Mouse (Mus musculus) activated CD4-positive, CD25-positive, alpha-beta regulatory T cell, adult 4 months (primary cell): ENCODE results near the gene Grin2d. TPM values are rescaled to one million over a fixed set of nuclear protein-coding genes. Genes with fewer than 3 reads are reported as not detected.
"Not testable (repeated sequence)": the region's sequence is repeated elsewhere in the genome, so short reads cannot be mapped to it uniquely, and the experiment has no call there.

Experiments used
- ATAC-seq: one replicate; pipeline ENCODE4 v1.8.0; 2017
- polyA plus RNA-seq, 2 experiments: library from polyadenylated mRNA; unstranded; fragments of 100-300 nt; shearing (Covaris generic); gene quantifications; one replicate each; pipeline ENCODE4 v1.2.1; 2017

Gene Grin2d
- polyA plus RNA-seq, result not detected

DNA sequence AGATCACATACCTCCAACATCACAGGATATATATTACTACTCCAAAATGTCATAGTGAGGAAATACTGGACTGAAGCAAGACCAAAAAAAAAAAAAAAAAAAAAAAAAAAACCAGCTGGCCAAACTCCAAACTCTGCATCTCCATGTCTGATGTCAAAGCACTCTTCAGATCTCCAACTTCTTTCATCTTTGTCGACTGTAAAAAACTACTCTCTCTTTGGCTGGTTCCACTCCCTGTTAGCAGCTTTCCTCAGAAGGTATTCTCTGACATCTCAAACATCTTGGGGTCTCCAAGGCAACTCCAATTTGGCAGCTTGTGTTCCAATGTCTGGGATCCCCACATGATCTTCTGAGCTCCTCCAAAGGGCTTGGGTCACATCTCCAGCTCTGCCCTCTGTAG lies at the start of gene Grin2d:
TSS of gene Grin2d (minus strand) at position 101 of the 400 bp plus-strand sequence.
- not testable (repeated sequence) for ATAC-seq

DNA sequence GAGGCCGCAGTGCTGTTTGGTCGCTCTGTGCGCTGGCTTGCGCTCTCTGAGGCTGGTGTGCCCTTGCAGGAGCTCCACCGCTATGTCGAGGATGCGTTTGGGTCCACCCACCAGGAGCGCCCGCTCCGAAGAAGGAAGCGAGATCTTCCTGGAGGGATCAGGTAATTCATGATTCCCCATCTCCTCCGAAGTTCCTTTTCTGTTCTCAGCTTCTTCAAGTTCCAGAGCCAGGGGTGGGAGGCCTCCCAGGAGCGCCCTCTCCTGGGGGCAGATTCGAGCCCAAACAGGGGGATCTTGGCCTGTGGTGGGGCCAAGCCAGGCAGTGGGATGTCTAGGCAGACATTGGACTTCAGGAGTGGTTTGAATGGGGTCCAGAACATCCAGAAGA lies 46.2 kb upstream of the Grin2d start:
- no peak for ATAC-seq

DNA sequence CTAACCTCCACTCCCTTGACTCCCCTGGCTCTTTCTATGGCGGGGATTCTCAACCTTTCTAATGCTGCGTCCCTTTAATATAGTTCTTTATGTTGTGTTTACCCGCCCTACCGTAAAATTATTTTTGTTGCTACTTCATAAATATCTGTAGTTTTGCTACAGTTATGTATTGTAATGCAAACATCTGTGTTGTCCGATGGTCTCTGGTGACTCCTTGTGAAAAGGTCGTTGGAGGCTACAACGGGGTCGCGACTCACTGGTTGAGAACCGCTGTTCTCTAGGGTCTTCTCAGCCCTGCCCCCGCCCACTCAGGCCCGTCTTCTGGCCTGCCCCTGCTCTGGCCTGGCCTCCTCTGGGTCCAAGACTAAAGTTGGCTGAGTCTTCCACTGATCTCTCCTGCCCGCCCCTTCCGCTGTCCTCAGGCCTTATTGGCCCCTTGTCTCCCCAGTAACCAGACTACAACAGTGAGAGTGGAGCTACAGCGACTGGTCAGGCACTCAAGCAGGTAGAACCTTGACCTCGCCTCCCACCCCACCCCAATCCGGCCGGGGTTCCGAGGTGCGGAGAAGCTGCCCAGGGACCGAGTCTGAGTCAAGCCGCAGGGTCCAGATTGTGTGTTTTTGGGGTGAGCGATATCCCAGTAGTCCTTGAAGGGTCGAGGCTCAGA lies 45.7 kb upstream of the Grin2d start, which contains the start of gene Ccdc114:
TSS of gene Ccdc114 (plus strand) at position 311 of the 667 bp plus-strand sequence.
- ATAC-seq, result no peak

DNA sequence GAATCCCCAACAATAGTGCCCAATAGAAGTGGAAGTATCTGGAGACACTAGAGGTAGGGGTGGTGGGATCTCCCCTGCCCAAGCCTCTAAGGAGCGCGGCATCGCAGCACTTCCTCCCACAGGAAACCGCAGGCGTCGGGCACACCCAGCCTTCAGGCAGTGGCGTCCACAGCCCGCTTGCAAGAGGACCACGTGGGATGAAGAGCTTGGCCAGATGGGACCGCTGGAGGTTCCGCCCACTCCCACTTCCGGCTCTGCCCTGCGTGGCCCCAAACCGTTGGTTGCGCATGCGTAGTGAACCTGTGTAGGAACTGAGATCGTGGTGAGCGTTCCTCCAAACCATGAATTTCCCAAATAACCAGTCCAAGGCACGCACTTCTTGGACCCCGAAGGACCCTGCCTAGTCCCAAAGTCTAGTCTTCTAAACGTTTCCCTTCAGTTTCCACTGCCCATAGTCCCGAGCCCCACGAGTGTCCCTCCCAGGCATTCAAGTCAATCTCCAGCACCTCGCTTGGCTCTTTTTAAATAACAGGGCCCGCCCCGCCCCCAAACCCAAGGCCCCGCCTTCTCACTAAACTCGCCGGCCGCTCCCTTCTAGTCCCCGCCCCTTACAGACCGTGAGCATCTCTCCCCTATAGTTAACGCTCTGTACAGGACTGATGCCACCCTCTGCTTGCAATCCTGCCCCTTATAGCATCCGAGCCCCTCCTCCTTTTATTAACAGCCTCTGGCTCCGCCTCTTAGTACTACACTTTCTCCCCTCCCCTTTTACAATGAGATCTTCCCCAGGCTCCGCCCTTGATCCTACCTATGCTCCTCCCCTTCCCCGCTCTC lies 45.0 kb upstream of the Grin2d start:
- peak; percentile 82 for ATAC-seq

DNA sequence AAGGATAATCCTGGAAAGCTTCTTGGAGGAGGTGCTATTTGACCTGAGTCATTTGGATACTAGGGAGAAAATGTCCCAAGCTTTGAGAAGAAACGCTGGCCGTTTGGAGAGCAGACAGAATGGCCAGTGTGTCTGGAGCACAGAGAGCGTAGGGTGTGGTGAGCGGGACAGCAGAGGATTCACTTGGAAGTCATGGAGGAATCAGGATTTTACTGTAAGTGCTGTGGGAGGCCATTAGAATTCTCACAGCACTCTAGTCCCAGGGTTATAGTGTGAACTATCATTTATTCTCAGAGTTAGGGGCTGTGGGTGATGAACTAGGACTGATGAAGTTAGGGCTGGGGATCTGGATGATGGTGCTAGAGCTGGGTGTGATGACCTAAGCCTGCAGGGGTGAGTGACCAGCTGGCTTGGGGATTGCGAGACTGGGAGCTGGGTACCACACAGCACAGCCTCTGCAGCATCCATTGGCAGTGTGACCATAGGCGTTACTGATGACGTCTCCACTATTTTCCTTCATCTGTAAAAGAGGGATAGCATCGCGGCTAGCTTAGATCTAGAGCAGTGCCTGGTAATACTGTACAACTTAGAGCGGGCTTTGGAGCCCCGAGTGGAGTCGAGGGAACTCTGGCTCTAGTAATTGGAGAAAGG lies 43.9 kb upstream of the Grin2d start:
- ATAC-seq, result no peak

DNA sequence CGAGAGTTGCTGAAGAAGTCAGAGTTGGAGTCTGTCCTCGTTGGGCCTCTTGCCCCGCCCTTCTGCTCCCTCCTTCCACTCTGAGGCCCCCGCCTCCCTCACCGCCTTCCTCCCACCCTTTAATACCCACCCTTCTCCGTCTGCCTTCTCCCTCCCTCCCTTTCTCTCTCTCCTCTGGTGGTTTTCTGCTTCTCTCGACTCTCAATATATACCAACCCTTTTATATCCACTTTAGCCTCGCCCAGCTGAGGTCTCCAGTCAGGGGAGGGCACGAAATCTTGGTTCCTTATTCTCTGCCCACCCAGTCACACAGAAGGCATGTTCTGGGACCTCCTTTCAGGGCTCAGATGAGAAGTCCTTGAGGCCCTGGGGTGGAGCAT lies 43.1 kb upstream of the Grin2d start, which contains the start of gene Emp3:
TSS of gene Emp3 (minus strand) at position 163 of the 380 bp plus-strand sequence.
- peak; percentile 13 for ATAC-seq

DNA sequence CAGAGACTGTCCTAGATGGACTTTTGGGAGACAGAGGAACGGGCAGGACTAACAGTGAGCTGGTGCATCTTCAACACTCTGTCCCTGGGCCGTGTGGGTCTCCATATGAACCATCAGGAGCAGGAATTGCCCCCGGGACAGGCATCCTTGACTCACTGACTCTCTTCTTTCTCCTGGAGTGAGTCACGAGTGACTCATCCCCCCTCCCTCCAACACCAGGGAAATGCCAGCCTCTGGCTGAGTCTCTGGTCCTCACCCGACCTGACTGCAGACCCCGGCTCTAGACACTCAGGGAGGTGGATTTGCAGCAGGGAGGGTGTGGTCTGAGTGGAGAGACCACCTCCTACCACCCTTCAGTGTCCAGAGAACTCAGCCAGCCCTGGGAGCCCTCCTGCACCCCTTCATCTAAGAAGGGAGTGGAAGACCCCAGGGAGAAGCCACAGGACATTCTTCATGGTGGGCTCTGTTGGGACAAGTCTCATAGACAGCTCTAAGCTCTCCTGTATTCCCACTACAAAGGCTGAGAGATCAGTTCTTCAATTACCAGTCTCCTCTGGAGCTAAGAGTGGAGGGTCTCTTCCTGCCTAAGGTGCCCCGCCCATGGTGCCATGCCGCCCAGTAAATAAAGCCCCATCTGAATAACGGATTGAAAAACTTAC lies 42.5 kb upstream of the Grin2d start:
- no peak for ATAC-seq

DNA sequence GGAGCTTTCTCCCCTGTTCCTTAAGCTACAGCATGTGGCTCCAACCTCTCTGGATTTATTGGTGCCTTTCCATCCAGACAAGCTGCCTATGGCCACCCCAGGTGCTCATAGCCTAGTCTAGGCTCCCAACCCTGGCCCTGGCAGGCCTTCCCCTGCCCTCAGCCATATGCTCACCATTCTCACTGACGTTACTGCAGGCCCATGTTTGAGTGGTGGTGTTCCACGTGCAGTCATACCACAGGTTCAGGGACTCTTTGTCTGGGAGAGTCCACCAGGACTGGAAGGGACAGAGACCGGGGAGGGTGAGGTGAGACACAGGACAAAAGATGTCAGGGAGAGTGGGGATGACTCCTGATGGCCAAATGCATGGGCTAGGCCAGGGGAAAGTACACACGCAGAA lies 41.6 kb upstream of the Grin2d start:
- no peak for ATAC-seq

DNA sequence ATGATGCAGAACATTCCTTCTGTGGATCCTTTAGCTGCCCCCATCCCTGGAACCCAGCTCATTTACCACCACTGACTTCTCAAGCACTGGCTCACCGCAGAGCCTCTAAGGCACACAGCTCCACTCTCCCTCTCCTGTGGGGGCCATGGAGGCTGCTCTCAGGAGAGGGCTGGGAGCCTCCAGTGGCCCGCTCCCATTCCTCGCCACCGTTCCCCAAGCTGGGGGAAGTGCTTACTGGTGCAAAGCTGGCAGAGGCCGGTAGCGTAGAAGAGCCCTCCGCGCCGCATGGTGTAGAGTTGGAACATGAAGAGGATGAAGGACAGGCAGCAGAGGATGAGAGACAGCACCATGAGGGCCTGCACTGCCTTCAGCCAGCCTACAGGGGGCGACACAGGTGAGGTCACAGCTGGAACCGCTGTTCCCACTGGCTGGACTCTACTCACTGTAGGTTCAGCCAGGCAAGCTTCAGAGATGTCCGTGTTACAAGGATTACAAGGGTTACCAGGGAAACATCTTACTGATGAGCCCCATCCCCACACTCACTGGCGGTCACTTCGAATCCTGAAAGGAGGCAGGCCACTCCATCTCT lies 41.0 kb upstream of the Grin2d start:
- ATAC-seq, result no peak

DNA sequence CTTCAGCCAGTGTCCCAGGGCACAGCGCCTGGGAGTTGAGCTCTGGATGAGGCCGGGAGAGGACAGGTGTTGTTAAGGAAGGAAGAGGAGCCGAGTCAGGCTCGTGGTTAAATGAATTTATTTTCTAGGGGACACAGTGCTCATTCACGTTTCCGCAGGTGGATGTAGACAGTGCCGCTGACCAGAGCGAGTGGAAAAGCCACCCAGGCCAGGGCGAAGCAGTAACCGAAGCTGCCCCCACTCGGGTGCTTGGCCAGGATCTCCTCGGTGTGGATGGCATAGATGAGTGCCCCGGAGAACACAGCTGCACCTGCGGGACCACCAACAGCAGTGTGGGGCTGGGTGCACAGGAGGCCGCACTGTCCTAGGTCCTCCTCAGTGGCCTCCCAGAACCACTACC lies 39.7 kb upstream of the Grin2d start:
- ATAC-seq, result no peak

DNA sequence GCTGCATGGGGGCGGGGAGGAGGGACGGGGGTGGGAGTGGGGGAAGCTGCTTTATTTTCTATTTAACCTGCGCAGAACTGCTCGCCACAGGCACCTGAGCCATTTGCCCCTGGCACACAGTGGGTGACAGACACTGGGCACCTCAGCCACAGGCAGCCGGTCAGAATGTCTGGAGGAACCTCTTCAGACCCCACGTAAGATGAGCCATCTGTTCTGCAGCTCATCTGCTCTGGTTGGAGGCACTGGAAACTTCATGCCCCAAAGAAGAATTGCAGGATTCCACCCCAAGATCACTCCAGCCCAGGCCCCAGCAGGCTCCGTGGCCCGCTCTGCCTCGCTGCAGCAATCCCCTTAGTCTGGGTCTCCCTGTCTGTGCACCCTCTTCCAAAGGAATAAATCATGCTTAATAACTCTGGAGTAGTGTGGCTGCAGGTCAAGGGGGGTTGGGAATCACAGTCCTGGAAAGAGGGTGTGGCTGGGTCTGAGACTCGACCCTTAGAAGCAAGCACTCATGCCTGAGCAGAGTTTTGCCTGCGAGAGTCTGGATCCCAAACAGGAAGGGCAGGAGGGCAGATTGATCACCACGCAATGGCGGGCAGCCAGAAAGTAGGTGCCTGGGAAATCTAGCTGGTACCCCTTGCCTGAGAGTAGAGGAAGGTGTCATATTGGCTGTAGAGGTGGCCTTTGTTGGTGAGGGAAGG lies 39.0 kb upstream of the Grin2d start:
- ATAC-seq, result no peak

DNA sequence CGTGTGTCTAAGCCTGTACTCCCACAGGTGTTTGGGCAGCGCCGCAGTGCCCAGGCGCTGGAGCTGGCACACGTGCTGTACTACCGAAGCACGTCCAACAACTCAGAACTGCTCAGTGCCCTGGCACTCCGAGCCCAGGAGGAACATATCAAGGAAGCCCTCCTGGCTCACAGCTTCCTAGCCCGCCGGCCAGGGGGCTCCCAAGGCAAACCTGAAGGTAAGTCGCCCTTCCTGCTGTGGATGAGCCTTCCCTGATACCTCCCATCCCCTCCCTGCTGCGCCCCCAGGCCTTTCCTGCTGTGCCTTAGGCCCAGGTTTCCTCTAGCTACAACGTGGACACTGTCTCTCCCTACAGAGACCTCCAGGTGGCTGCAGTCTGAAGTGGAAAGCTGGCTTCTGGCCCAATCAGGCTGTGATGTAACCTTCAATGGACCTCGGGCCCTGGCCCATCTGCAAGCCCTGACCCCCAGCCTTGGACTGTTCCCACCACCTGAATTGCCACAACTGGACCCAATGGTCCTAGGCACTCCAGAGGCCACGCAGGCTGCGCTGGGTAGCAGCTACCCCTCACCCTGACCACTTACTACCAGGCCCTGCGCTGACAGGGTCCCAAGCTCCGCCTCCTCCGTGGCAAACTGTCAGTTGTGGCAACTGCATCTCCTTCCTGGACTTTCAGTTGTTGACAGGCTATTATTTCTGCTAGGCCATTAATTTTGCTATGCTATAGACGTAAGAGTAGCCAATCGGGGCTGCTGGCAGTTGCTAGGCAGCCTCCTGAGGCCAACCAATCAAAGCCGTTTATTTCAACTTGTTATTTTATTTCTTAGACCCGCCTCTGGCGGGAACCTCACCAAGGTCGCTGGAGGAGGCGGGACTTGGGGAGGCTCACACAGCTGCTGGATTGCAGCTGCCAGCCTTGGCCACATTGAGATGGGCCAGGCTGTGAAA lies 38.2 kb upstream of the Grin2d start:
- peak; percentile 87 for ATAC-seq

DNA sequence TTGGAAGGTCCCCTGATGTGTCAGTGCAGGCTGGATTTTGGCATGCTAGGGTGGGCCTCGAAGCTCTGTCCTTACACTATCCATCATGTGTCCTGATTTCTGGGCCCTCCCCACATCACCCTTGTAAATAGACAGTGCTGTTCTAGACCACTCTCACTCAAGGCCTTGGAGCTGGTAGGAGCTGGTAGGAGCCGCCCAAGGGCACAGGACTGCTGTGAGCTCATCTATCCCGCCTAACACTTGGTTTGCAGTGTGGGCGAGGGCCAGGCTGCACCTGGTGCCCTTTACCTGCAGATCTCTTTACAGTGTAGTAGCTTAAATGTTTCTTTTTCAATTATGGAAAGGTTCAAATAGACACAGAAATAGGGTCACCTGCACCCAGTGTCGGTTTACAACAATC lies 36.8 kb upstream of the Grin2d start:
- no peak for ATAC-seq

DNA sequence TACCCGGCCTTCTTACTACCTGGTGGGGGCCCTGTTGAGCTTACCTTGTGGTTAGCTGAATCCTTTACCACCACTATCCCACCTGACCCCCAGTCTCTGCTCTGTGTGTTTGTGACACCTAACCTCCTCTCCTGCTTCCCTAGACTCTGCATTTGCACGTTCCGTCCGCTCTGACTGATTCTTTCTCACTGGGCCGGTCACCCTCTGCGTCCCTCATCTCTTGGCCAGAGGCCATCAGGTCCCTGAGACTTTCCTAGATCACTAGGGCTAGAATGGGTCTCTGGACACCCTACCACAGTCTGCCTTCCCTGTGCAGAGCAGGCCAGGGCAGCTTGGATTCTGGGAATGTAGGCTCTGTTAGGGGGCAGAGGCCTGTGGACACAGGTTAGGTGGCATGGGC lies 35.9 kb upstream of the Grin2d start:
- ATAC-seq, result no peak

DNA sequence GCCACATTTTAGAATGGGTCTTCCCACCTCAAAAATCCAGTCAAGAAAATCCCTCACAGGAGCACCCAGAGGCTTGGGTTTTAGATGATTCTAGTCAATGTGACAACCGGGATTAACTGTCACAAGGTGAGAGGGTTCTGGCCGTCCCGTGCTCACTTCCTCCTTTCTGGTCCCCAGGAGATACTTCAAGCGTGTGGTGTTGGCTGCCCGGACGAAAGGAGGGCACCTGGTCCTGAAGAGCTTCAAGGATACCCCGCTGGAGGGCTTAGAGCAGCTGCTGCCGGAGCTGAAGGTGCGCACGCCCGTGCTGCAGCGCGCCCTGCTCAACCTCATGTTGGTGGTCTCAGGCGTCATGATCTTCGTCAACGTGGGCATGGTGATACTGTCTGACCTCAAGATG lies 31.0 kb upstream of the Grin2d start:
- ATAC-seq, result no peak

DNA sequence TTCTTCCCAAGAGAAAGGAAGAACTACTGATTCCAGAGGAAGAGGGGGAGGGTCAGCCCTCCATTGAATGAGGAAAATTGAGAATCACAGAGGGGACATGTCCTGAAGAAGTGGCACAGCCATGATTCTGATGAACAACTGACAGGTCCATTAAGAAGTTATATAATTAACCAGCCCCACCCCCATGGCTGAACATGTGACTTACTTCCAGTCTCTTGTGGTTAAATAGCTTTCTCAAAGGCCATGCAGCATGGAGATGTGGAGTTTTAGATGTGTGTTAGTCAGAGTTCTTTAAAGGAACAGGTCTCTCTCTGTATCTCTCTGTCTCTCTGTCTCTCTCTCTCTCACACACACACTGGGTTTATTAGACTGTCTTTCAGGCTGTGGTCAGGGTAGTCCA lies 30.2 kb upstream of the Grin2d start:
- no peak for ATAC-seq

DNA sequence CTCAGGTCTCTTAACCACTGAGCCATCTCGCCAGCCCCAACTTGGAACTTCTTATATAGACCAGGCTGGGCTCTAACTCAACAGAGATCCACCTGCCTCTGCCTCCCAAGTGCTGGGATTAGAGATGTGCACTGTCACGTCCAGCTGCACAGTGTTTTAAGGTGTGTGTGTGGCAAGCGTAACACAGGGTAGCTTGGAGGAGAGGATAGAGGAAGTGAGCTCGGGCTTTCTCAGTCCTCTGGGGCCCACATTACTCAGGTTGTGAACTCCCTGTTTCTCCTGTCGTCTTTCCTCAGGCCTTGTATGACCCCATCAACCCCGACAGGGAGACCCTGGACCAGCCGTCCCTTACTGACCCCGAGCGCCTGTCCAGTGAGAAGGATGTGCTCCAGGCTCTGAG lies 28.4 kb upstream of the Grin2d start:
- no peak for ATAC-seq

DNA sequence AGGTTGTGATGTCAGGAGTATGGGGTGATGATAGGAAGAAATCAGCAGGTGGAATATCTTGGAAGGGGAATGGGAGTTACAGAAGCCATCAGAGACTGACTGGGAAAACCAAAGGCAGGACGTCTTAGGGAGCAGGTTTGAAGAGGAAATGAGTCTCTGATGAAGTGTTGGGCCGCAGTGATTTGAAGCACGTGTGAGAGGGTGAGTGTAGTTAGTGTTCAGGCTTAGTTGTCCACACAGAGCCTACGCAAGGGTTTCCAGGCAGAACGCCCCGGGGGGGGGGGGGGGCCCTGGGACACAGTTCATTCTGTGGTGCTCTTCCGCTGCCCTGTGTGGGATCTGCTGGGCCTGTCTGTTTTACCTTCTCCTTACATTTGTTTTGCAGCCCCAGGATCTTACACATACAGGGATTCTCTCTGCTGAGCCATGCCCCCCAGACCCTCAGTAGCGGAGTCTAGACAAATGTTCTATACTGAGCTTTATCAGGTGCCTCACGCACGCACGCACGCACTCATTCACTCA lies 24.4 kb upstream of the Grin2d start:
- no peak for ATAC-seq

DNA sequence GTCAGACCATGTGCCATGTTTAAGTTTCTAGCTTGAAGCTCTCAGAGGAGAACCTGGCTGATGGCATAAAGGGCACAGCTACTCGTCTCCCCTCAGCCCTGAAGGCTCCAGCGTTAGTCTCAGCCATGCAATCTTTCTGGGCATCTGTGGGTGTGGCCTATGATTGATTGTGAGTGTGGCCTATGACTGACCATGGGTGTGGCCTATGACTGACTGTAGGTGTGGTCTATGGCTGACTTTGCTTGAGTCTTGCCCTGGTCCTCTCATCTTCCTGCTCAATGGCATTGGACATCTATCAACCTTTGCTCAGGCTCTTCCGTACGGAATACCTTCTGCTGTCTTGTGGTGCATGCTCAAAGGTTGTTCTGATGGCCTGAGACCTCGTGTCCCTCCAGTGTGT lies 23.4 kb upstream of the Grin2d start:
- ATAC-seq, result no peak

DNA sequence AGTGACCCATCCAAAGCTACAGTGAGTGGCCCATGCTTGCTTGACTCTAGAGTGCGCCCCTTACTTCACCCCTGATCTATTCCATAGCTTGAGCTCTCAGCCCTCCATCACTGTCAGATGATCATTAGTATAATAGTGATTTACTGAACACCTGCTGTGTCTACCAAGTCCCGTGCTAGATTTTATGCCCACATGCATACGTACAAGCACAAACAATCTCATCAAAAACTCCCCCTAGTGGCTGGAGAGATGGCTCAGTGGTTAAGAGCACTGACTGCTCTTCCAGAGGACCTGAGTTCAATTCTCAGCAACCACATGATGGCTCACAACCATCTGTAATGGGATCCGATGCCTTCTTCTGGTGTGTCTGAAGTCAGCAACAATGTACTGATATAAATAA lies 19.9 kb upstream of the Grin2d start:
- peak; percentile 32 for ATAC-seq
